Mouse (Mus musculus) CH12.LX (cell line): ENCODE measurements around the gene Reln. TPM values are rescaled to one million over a fixed set of nuclear protein-coding genes. Genes with fewer than 3 reads are reported as not detected.

Source experiments
- DNase-seq: peaks from one replicate; pipeline ENCODE4 v3.0.0-alpha.2; 2013; ENCODE audit errors: extremely low read depth
- H3K27ac ChIP-seq: 2 replicates; pipeline ENCODE4 v1.5.1; 2012; ENCODE audit warnings: low read depth, mild to moderate bottlenecking, control low read depth, moderate library complexity; ENCODE audit not compliant: insufficient read depth
- H3K27me3 ChIP-seq: replicated peaks from 2 replicates; pipeline ENCODE3; 2012; ENCODE audit warnings: inconsistent platforms
- H3K36me3 ChIP-seq, 2 experiments: replicated peaks in 1 of 2; 2 replicates each; pipeline versions ENCODE3 to v1.6.1; 2012; ENCODE audit warnings: inconsistent platforms in 1 of 2, low read length in 1 of 2, mild to moderate bottlenecking in 1 of 2, mixed read lengths in 1 of 2, moderate library complexity in 1 of 2; ENCODE audit not compliant: control insufficient read depth in 1 of 2, insufficient read depth in 1 of 2
- H3K4me1 ChIP-seq, 2 experiments: 2 replicates each; pipeline ENCODE4 v1.6.1; 2012; ENCODE audit warnings: inconsistent platforms in 1 of 2, moderate library complexity in 1 of 2; ENCODE audit not compliant: insufficient read depth in 2 of 2, control insufficient read depth in 1 of 2
- H3K4me2 ChIP-seq: 2 replicates; pipeline ENCODE4 v1.6.1; 2012; ENCODE audit warnings: low read depth, mild to moderate bottlenecking, control low read depth; ENCODE audit not compliant: poor library complexity, insufficient read depth, severe bottlenecking
- H3K4me3 ChIP-seq, 3 experiments: fragments of 150-350 bp in 1 of 3; sonication (generic) in 1 of 3; replicated peaks in 1 of 3; 2 replicates each; pipeline versions ENCODE3 to v1.5.1; 2011 to 2012; ENCODE audit warnings: low read depth in 2 of 3, low read length in 2 of 3, mild to moderate bottlenecking in 2 of 3, moderate library complexity in 2 of 3, control low read depth in 1 of 3, improper control_type of control experiment in 1 of 3, inconsistent platforms in 1 of 3, mixed read lengths in 1 of 3; ENCODE audit not compliant: poor library complexity in 1 of 3
- H3K79me2 ChIP-seq: replicated peaks from 2 replicates; pipeline ENCODE4 v1.6.1; 2012; ENCODE audit warnings: mild to moderate bottlenecking, moderate library complexity; ENCODE audit not compliant: control insufficient read depth, poor library complexity, insufficient read depth, severe bottlenecking; ENCODE audit errors: extremely low read depth
- H3K9ac ChIP-seq: 2 replicates; pipeline ENCODE4 v1.6.1; 2012; ENCODE audit warnings: low read depth, mild to moderate bottlenecking, control low read depth, moderate library complexity; ENCODE audit not compliant: insufficient read depth
- H3K9me3 ChIP-seq: replicated peaks from 2 replicates; pipeline ENCODE3; 2012; ENCODE audit warnings: low read length, inconsistent platforms, mixed read lengths
- CHD2 ChIP-seq: IDR thresholded peaks from 2 replicates; pipeline ENCODE4 v1.6.1; 2011; ENCODE audit warnings: low read length, improper control_type of control experiment
- CTCF ChIP-seq, 2 experiments: IDR thresholded peaks in 1 of 2; conservative IDR thresholded peaks in 1 of 2; 2 replicates each; pipeline ENCODE4 v1.5.1; 2011 to 2012; ENCODE audit warnings: low read depth in 2 of 2, low read length in 2 of 2, improper control_type of control experiment in 1 of 2, inconsistent platforms in 1 of 2, mild to moderate bottlenecking in 1 of 2, moderate library complexity in 1 of 2
- GABPA ChIP-seq: IDR thresholded peaks from 2 replicates; pipeline ENCODE4 v1.6.1; 2012; ENCODE audit warnings: low read depth, low read length, improper control_type of control experiment, inconsistent platforms; ENCODE audit not compliant: insufficient replicate concordance
- HCFC1 ChIP-seq: IDR thresholded peaks from 2 replicates; pipeline ENCODE4 v1.6.1; 2012; ENCODE audit warnings: low read depth, mild to moderate bottlenecking, inconsistent platforms, low read length, improper control_type of control experiment
- IRF4 ChIP-seq: IDR thresholded peaks from 2 replicates; pipeline ENCODE4 v1.6.1; 2014; ENCODE audit warnings: low read depth, mild to moderate bottlenecking, inconsistent platforms, low read length, improper control_type of control experiment
- JUND ChIP-seq: conservative IDR thresholded peaks from 2 replicates; pipeline ENCODE4 v1.6.1; 2011; ENCODE audit warnings: low read depth, low read length, improper control_type of control experiment
- KAT2A ChIP-seq: IDR thresholded peaks from 2 replicates; pipeline ENCODE4 v1.6.1; 2012; ENCODE audit warnings: low read length, improper control_type of control experiment, inconsistent platforms; ENCODE audit not compliant: insufficient replicate concordance
- MAFK ChIP-seq: IDR thresholded peaks from 2 replicates; pipeline ENCODE4 v1.6.1; 2011; ENCODE audit warnings: low read length, improper control_type of control experiment; ENCODE audit not compliant: insufficient replicate concordance
- MAX ChIP-seq: IDR thresholded peaks from 2 replicates; pipeline ENCODE4 v1.6.1; 2011; ENCODE audit warnings: low read length, improper control_type of control experiment
- MAZ ChIP-seq: IDR thresholded peaks from 2 replicates; pipeline ENCODE4 v1.6.1; 2012; ENCODE audit warnings: low read depth, mild to moderate bottlenecking, inconsistent platforms, low read length, improper control_type of control experiment, moderate library complexity
- MXI1 ChIP-seq: IDR thresholded peaks from 2 replicates; pipeline ENCODE4 v1.6.1; 2011; ENCODE audit warnings: mild to moderate bottlenecking, low read depth, low read length, improper control_type of control experiment
- MYC ChIP-seq: IDR thresholded peaks from 2 replicates; pipeline ENCODE4 v1.6.1; 2011; ENCODE audit warnings: low read depth, mild to moderate bottlenecking, improper control_type of control experiment, low read length
- NRF1 ChIP-seq: IDR thresholded peaks from 2 replicates; pipeline ENCODE4 v1.6.1; 2014; ENCODE audit warnings: low read depth, mild to moderate bottlenecking, inconsistent platforms, low read length, improper control_type of control experiment, moderate library complexity
- PAX5 ChIP-seq: IDR thresholded peaks from 2 replicates; pipeline ENCODE4 v1.6.1; 2012; ENCODE audit warnings: low read length, inconsistent platforms, mixed read lengths
- POLR2A ChIP-seq: IDR thresholded peaks from 2 replicates; pipeline ENCODE4 v1.6.1; 2011; ENCODE audit warnings: low read depth, mild to moderate bottlenecking, improper control_type of control experiment, low read length
- POLR2AphosphoS2 ChIP-seq: IDR thresholded peaks from 2 replicates; pipeline ENCODE4 v1.6.1; 2011; ENCODE audit warnings: low read depth, low read length, improper control_type of control experiment
- RAD21 ChIP-seq: IDR thresholded peaks from 2 replicates; pipeline ENCODE4 v1.6.1; 2011; ENCODE audit warnings: low read depth, mild to moderate bottlenecking, low read length, improper control_type of control experiment, moderate library complexity
- RCOR1 ChIP-seq: conservative IDR thresholded peaks from 2 replicates; pipeline ENCODE4 v1.6.1; 2012; ENCODE audit warnings: low read depth, mild to moderate bottlenecking, inconsistent platforms, low read length, improper control_type of control experiment
- SMC3 ChIP-seq: IDR thresholded peaks from 2 replicates; pipeline ENCODE4 v1.6.1; 2011; ENCODE audit warnings: low read depth, low read length, improper control_type of control experiment
- TCF12 ChIP-seq: IDR thresholded peaks from 2 replicates; pipeline ENCODE4 v1.6.1; 2014; ENCODE audit warnings: low read depth, mild to moderate bottlenecking, inconsistent platforms, low read length, improper control_type of control experiment
- UBTF ChIP-seq: IDR thresholded peaks from 2 replicates; pipeline ENCODE4 v1.6.1; 2012; ENCODE audit warnings: low read depth, mild to moderate bottlenecking, inconsistent platforms, low read length, improper control_type of control experiment, moderate library complexity
- USF2 ChIP-seq: conservative IDR thresholded peaks from 2 replicates; pipeline ENCODE4 v1.6.1; 2011; ENCODE audit warnings: low read depth, low read length, improper control_type of control experiment
- ZKSCAN1 ChIP-seq: IDR thresholded peaks from 2 replicates; pipeline ENCODE4 v1.6.1; 2012; ENCODE audit warnings: low read depth, inconsistent platforms, low read length, improper control_type of control experiment, borderline replicate concordance
- ZMIZ1 ChIP-seq: IDR thresholded peaks from 2 replicates; pipeline ENCODE4 v1.6.1; 2012; ENCODE audit warnings: low read depth, mild to moderate bottlenecking, inconsistent platforms, low read length, improper control_type of control experiment
- ZNF384 ChIP-seq: IDR thresholded peaks from 2 replicates; pipeline ENCODE4 v1.6.1; 2012; ENCODE audit warnings: low read depth, low read length, improper control_type of control experiment, inconsistent platforms
- dilution Hi-C: fragments of 300-500 bp; cut with MboI; formaldehyde crosslinking; loops from 2 replicates; pipeline ENCODE4 v1.14.3; 2020; ENCODE audit warnings: low sequenced_read_pairs; ENCODE audit not compliant: extremely low pct_unique_long_range_greater_than_20kb, extremely low pct_ligation_motif_present
- in situ Hi-C: fragments of 300-500 bp; cut with MboI; formaldehyde crosslinking; loops from 3 replicates; pipeline ENCODE4 v1.14.3; 2019; ENCODE audit warnings: low sequenced_read_pairs, low pct_ligation_motif_present, low pct_unique_long_range_greater_than_20kb, mixed read lengths
- polyA plus RNA-seq: library from polyadenylated mRNA; unstranded; fragments of >175 nt; gene quantifications from 2 replicates; pipeline ENCODE4 v1.2.1, GENCODE M21; 2012; ENCODE audit warnings: low read depth; ENCODE audit not compliant: insufficient read length
- total RNA-seq, 2 experiments: library from RNA; depleted of rRNA; stranded (reverse); fragments of 300-350 nt in 1 of 2; fragments of >200 nt in 1 of 2; gene quantifications; 2 replicates each; pipeline ENCODE4 v1.2.3; 2012 to 2014

The Reln gene
- total and polyA plus RNA-seq, 3 experiments, result 0.03 to 0.04 TPM; not detected in 1

DNA sequence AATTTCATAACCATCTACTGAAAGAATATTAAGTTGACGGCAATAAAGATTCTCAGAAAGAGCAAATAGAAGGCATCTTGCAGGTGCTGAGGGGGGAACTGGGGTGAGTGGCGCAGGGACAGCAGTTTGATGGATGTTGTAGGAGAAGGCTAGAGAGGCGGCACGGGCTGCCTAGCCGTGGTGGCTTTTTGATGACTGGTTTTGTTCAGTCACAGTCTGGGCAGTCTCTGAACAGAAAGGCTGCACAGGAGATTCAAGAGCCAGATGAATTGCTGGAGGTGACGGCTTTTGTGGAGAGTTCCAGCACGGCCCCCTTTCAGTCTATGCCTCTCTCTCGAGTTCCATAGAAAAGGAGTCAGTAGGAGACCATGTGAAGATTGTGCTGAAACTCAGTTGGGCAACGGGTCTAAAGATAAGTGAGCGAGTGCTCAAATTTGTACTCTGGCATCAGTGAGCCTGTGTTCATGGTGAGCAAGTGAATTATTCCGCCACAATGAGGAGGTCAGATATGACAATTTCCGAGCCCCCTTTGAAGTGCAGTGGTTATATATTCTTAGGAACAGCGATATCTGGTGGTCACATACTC lies 409.6 kb downstream of the Reln start:
- H3K27me3 ChIP-seq, result no peaks in the 10 kb centered on the region
- H3K36me3 ChIP-seq, result no peaks in the 10 kb centered on the region
- dilution Hi-C loops, result no loop called here
- no peak overlapping the region for H3K27ac ChIP-seq
- no peak overlapping the region for H3K9ac ChIP-seq
- no peak for TF ChIP-seq ZMIZ1
- TF ChIP-seq KAT2A, result no peak
- no peak for TF ChIP-seq MAZ
- TF ChIP-seq MAX, result no peak
- TF ChIP-seq UBTF, result no peak
- no peak for TF ChIP-seq MAFK
- no peak for TF ChIP-seq PAX5
- TF ChIP-seq NRF1, result no peak
- TF ChIP-seq MYC, result no peak
- TF ChIP-seq GABPA, result no peak
- TF ChIP-seq JUND, result no peak
- TF ChIP-seq RCOR1, result no peak
- TF ChIP-seq HCFC1, result no peak
- TF ChIP-seq CTCF (conservative IDR thresholded peaks at IDR 0.05 in 1 of 2, IDR thresholded peaks at IDR 0.05 in 1 of 2; ENCODE audit: low read depth in 2 of 2, low read length in 2 of 2), result no peak
- no peak for TF ChIP-seq ZKSCAN1
- TF ChIP-seq IRF4, result no peak
- no peak for TF ChIP-seq TCF12
- TF ChIP-seq RAD21, result no peak
- TF ChIP-seq POLR2A, result no peak
- no peak overlapping the region for H3K4me3 ChIP-seq
- H3K79me2 ChIP-seq, result no peaks in the 10 kb centered on the region
- in situ Hi-C loops, result no loop called here
- no peaks in the 10 kb centered on the region for H3K9me3 ChIP-seq
- no peak for DNase-seq
- H3K4me1 ChIP-seq, result 0 out of 4 replicates have a peak, but pooled peaks cover 0 to 2% of the 10 kb centered on the region in 2 experiments
- H3K4me2 ChIP-seq, result no peak overlapping the region

DNA sequence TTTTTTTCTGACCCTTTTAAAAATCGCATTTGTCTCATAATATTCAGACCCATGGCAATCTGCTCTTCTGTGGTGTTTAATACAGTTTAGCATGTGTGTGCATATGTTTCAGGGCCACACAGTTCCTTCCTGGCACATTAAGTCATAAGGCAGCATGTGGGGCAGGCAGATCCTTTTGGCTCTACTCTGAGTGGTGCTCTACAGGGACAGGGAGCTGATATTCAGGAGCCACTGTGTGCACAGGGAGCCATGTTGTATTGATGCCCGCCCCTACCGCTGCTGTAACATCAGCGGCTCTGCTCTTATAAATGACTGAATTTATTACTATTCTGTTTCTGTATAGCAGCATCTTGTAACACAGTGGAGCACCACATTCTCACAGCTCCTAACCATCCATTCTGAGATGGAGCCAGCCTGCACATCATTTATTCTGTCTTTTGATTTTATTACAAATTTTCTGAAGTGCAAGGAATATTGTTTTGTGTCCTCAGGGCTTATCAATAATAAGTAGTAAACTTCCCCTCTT lies 410.3 kb downstream of the Reln start:
- DNase-seq, result no peak
- Histone ChIP-seq H3K4me1 (0 out of 4 replicates have a peak, but pooled peaks cover 0 to 2% of the 10 kb centered on the region in 2 experiments), H3K36me3 (no peaks in the 10 kb centered on the region)
- in situ Hi-C loops, result no loop called here
- TF ChIP-seq MAZ (no peak), POLR2AphosphoS2 (no peak), MAX (no peak), UBTF (no peak), MXI1 (no peak), POLR2A (no peak), ZKSCAN1 (no peak), SMC3 (no peak), PAX5 (no peak), USF2 (no peak), GABPA (no peak), CHD2 (no peak), KAT2A (no peak), ZNF384 (no peak), CTCF (conservative IDR thresholded peaks at IDR 0.05 in 1 of 2, IDR thresholded peaks at IDR 0.05 in 1 of 2; ENCODE audit: low read depth in 2 of 2, low read length in 2 of 2) (no peak)
- TF ChIP-seq, all 38 proteins: peak for 0
- Histone ChIP-seq H3K4me3 (no peak overlapping the region), H3K9ac (no peak overlapping the region), H3K4me2 (no peak overlapping the region), H3K27me3 (no peaks in the 10 kb centered on the region), H3K9me3 (no peaks in the 10 kb centered on the region), H3K79me2 (no peaks in the 10 kb centered on the region), H3K27ac (no peak overlapping the region)
- dilution Hi-C loops, result no loop called here
